Mouse (Mus musculus) stomach, postnatal 0 days (tissue): ENCODE results near the gene Adgrb2.

ENCODE experiments used
- CTCF ChIP-seq: IDR thresholded peaks from 2 replicates; pipeline ENCODE4 v1.5.1; 2016; ENCODE audit warnings: antibody characterized with exemption, low read depth, mild to moderate bottlenecking, moderate library complexity
- EP300 ChIP-seq: optimal IDR thresholded peaks from 2 replicates; pipeline ENCODE3; 2016; ENCODE audit warnings: antibody characterized with exemption

DNA sequence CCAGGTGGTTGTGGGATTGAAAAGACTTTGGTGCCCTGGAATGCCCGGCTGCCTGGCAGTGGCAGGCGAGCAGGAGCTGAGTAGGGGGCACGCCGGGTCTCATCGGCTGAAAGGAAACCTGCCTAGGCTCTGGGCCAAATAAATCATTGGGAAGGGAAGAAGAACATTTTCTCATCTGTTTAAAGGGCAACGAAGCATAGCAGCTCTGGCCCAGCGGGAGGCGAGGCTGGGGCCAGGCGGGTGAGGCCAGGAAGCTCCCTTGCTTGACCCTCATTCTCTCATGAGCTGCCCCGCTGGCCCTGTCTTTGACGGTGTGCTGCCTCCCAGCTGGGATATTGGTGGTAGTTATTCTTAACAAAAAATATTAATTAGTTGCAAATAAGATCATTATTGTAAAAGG lies 3.0 kb upstream of the Adgrb2 start:
- TF ChIP-seq CTCF, result no peak
- TF ChIP-seq EP300, result no peak
